Mouse (Mus musculus) heart, embryonic 13.5 days (tissue): Measurements from ENCODE around the gene Dok3. TPM values are rescaled to one million over a fixed set of nuclear protein-coding genes. Genes with fewer than 3 reads are reported as not detected.

ENCODE experiments used
- ATAC-seq: fragments of 200-750 bp; cut with Nextera tagmentation; 2 replicates; pipeline ENCODE4 v1.8.0; 2017; ENCODE audit warnings: moderate TSS enrichment; ENCODE audit not compliant: insufficient number of reproducible peaks, low FRiP score, low TSS enrichment; ENCODE audit errors: extremely low read depth
- H3K27ac ChIP-seq: fragments of 300-500 bp; sonication (generic); replicated peaks from 2 replicates; pipeline ENCODE4 v1.5.1; 2015; ENCODE audit warnings: moderate library complexity, mild to moderate bottlenecking, inconsistent platforms
- H3K27me3 ChIP-seq: fragments of 300-500 bp; sonication (generic); replicated peaks from 2 replicates; pipeline ENCODE4 v1.6.1; 2015; ENCODE audit warnings: mild to moderate bottlenecking, inconsistent platforms
- H3K36me3 ChIP-seq: fragments of 300-500 bp; sonication (generic); 2 replicates; pipeline ENCODE4 v1.6.1; 2015; ENCODE audit warnings: mild to moderate bottlenecking, inconsistent platforms
- H3K4me1 ChIP-seq: fragments of 300-500 bp; sonication (generic); 2 replicates; pipeline ENCODE4 v1.6.1; 2015; ENCODE audit warnings: inconsistent platforms
- H3K4me2 ChIP-seq: fragments of 300-500 bp; sonication (generic); 2 replicates; pipeline ENCODE4 v1.6.1; 2015; ENCODE audit warnings: inconsistent platforms, mild to moderate bottlenecking, moderate library complexity
- H3K4me3 ChIP-seq: fragments of 300-500 bp; sonication (generic); 2 replicates; pipeline ENCODE4 v1.5.1; 2015; ENCODE audit warnings: moderate library complexity, mild to moderate bottlenecking, inconsistent platforms
- H3K9ac ChIP-seq: fragments of 300-500 bp; sonication (generic); 2 replicates; pipeline ENCODE4 v1.6.1; 2015; ENCODE audit warnings: inconsistent platforms, mild to moderate bottlenecking, moderate library complexity
- H3K9me3 ChIP-seq: fragments of 300-500 bp; sonication (generic); 2 replicates; pipeline ENCODE4 v1.6.1; 2016; ENCODE audit warnings: inconsistent platforms
- WGBS: fragments of 180-500 bp; shearing (Covaris S2); methylation state at CpG from one replicate; pipeline ENCODE4 v1.1.7; 2015; ENCODE audit warnings: mixed read lengths; 5-methylcytosine and 5-hydroxymethylcytosine counted together
- microRNA-seq: library from miRNA; unstranded; fragments of <30 nt; microRNA quantifications from one replicate; pipeline ENCODE4, GENCODE M21; 2016
- polyA plus RNA-seq: library from polyadenylated mRNA; unstranded; fragments of >200 nt; fragmentation: Nextera tagmentation; extraction: Ambion mirVana; gene quantifications from 2 replicates; pipeline ENCODE4 v1.2.1, GENCODE M21; 2015

The Dok3 gene
- polyA plus RNA-seq, 1 experiment from 2014 or later = 1.2 TPM

DNA sequence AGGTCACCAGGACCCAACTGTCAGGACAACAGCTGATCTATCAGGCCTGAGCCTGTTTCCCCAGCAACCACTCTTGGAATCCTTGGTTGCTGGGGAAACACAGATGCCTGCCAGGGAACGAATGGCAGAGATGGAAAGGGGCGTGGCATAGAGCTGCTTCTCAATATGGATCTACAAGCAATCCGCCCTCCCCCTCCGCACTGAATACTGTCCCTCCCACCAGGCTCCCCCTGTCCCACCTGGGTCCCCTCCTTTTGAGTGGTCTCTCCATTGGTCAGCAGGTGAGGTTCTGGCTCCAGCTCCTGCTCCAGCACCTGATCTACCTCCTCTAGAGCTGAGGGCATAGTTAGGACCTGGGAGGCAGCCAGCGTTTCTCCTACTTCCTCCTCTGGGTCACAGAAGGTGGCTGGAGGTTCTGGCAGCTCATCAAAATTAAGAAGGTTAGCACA is 54.5 kb downstream of the Dok3 start:
- Histone ChIP-seq H3K4me3 (no peak overlapping the region), H3K27ac (no peak overlapping the region), H3K36me3 (peaks cover 51% of the 10 kb centered on the region), H3K9ac (no peak overlapping the region), H3K9me3 (no peaks in the 10 kb centered on the region), H3K4me2 (no peak overlapping the region), H3K4me1 (peaks cover 36% of the 10 kb centered on the region), H3K27me3 (peaks cover 87% of the 10 kb centered on the region)
- ATAC-seq = no peak
- 50% methylated on average over 5 of the region's 5 CpGs for WGBS

DNA sequence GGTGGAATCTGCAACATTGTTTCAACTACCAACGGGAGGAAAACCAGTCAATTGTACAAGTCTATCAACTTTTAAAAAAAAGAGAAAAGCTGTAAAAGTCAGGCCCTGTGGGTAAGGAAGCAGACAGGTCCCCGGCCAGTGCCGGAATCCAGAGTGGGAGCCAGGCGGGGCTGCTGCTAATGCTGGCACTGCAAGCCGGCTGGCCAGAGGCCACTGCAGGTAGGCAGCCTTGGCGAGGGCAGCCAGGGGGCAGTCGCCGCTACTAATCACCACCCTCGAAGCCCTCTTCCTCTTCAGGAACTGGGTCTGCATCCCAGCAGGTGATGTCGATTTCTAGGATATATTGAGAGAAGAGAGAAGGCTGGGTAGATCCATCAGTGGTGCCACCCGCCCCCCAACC is 55.1 kb downstream of the Dok3 start:
- Histone ChIP-seq H3K27me3 (peaks cover 86% of the 10 kb centered on the region), H3K27ac (no peak overlapping the region), H3K4me3 (no peak overlapping the region), H3K9me3 (no peaks in the 10 kb centered on the region), H3K9ac (no peak overlapping the region), H3K4me1 (peaks cover 35% of the 10 kb centered on the region), H3K4me2 (no peak overlapping the region), H3K36me3 (peaks cover 44% of the 10 kb centered on the region)
- no peak for ATAC-seq
- 74% methylated on average over 11 of the region's 11 CpGs for WGBS

Small RNAs within 50 kb of the gene (microRNA-seq; reads per million reads assigned to microRNA genes)
- gene Mir6944 = 25.5 reads per million, percentile 38 among the genes with 10 or more reads in this experiment
- gene Mir6945 = 8.0 reads per million, percentile 23 among the genes with 10 or more reads in this experiment

Other genes starting within 250 kb of the Dok3 start
- gene Prelid1, start 208.8 kb downstream of the Dok3 start, polyA plus RNA-seq = 355 and 381 TPM in 2 replicates
- gene Rab24, start 207.3 kb downstream of the Dok3 start, polyA plus RNA-seq = 54.3 and 62.8 TPM in 2 replicates
- 21.1 and 22.1 TPM in 2 replicates for gene Mxd3, start 199.5 kb downstream of the Dok3 start, polyA plus RNA-seq
- 73.5 and 81.7 TPM in 2 replicates for gene Lman2, start 166.5 kb downstream of the Dok3 start, polyA plus RNA-seq
- 0.32 TPM in 2 replicates for gene Rgs14, start 159.6 kb downstream of the Dok3 start, polyA plus RNA-seq
- gene Slc34a1, start 131.1 kb downstream of the Dok3 start, polyA plus RNA-seq = not detected in 2 replicates
- gene Pfn3, start 114.1 kb downstream of the Dok3 start, polyA plus RNA-seq = not detected in 2 replicates
- 0.28 and 2.2 TPM in 2 replicates for gene F12, start 102.5 kb downstream of the Dok3 start, polyA plus RNA-seq
- 16.7 and 17.7 TPM in 2 replicates for gene Grk6, start 84.2 kb downstream of the Dok3 start, polyA plus RNA-seq
- gene Prr7, start 65.0 kb downstream of the Dok3 start, polyA plus RNA-seq = not detected in 2 replicates
- gene Dbn1, start 41.2 kb downstream of the Dok3 start, polyA plus RNA-seq = 83.8 and 84.9 TPM in 2 replicates
- 402 and 437 TPM in 2 replicates for gene Pdlim7, start 15.6 kb downstream of the Dok3 start, polyA plus RNA-seq
- 29.6 and 30.6 TPM in 2 replicates for gene Ddx41, start 7.4 kb upstream of the Dok3 start, polyA plus RNA-seq
- 19.9 and 23.7 TPM in 2 replicates for gene Fam193b, start 41.8 kb upstream of the Dok3 start, polyA plus RNA-seq
- 102 and 121 TPM in 2 replicates for gene Tmed9, start 44.4 kb upstream of the Dok3 start, polyA plus RNA-seq
- 20.6 and 21.2 TPM in 2 replicates for gene B4galt7, start 70.6 kb upstream of the Dok3 start, polyA plus RNA-seq
- 30.9 and 36.8 TPM in 2 replicates for gene Caml, start 93.7 kb upstream of the Dok3 start, polyA plus RNA-seq
- gene Ddx46, start 105.7 kb upstream of the Dok3 start, polyA plus RNA-seq = 18.7 and 18.8 TPM in 2 replicates
- gene B230219D22Rik, start 163.8 kb upstream of the Dok3 start, polyA plus RNA-seq = 51.5 and 53.4 TPM in 2 replicates
- gene Txndc15, start 185.4 kb upstream of the Dok3 start, polyA plus RNA-seq = 57.1 and 66.6 TPM in 2 replicates
- 52.2 and 54.9 TPM in 2 replicates for gene Pcbd2, start 198.1 kb upstream of the Dok3 start, polyA plus RNA-seq